Mouse (Mus musculus): ENCODE measurements around the gene Rtkn2. TPM values are rescaled to one million over a fixed set of nuclear protein-coding genes. Genes with fewer than 3 reads are reported as not detected.
A peak's percentile ranks its signal among the peaks of the same experiment; 100 is the strongest.

Rtkn2 gene
- total and polyA plus RNA-seq, 2 experiments from 2014 or later: 2.4 to 2.8 TPM

DNA sequence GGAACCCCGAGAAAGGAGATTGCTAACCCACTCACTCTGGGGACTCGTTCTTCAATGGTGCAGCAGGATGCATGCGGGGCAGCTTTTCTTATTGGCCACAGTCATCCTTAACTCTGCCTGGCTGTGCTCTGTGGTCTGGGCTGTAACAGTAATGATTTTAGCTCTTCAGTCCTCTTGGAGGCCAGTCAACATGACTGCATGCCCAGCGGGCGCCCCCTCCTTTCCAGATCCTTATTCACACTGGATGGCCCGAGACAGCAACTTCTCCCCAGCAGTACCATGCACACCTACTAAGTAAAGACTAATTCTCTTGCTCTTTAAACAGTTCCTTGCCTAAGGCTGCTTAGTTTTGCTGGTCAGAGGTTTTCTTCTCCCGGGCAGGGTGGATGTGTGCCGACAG is 4.4 kb downstream of the Rtkn2 start:
- DNase-seq (ENCODE audit: low spot score): no peak
- WGBS: 90% methylated on average over 8 of the region's 8 CpGs
- no peak overlapping the region for H3K27ac ChIP-seq (ENCODE audit: low read depth, low read length)
- ATAC-seq (ENCODE audit: low FRiP score): no peak
- no peaks in the 10 kb centered on the region for H3K9me3 ChIP-seq (ENCODE audit: low read length)
- no peak overlapping the region for H3K9ac ChIP-seq (replicated peaks; ENCODE audit: low read length, poor library complexity, severe bottlenecking)
- H3K4me2 ChIP-seq (ENCODE audit: low read depth, low read length, poor library complexity, severe bottlenecking): no peak overlapping the region
- H3K36me3 ChIP-seq (ENCODE audit: insufficient read depth, low read length): no peaks in the 10 kb centered on the region
- TF ChIP-seq CTCF (IDR thresholded peaks at IDR 0.05): no peak
- H3K4me3 ChIP-seq (ENCODE audit: low read depth, low read length): no peak overlapping the region
- H3K27me3 ChIP-seq (ENCODE audit: insufficient read depth, low read length): no peaks in the 10 kb centered on the region
- H3K4me1 ChIP-seq (ENCODE audit: insufficient read depth, low read length): no peaks in the 10 kb centered on the region

DNA sequence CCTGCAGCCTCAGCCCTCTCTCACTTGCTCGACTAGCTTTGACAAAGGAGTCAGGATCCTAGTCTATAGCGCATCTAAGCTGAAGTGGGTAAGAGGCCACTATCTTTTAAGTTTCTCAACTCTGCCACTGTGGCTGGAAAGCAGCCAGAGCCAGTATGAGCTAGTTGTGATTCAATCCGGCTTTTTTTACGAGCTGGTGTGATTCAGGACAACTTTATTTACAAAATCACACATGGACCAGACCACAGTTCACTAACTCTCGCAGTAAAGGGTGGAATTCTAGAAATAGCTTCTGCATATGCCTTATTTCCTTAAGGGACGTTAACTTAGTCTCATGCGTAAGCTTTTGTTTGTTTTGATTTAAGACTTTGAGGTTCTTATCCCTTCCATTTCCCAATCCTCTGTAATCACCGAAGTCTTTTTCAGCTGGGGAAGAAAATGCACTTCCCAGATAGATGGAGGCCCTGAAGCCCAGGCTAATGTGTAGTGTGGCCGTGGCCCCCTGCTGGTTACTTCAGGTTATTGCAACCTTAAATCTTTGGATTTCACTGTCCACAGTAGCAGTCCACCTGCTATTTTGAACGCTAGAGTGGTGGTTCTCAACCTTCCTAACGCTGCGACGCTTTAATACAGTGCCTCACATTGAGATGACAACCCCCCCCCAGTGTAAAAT is 5.0 kb downstream of the Rtkn2 start:
- Histone ChIP-seq H3K9me3 (ENCODE audit: low read length) (no peaks in the 10 kb centered on the region), H3K4me3 (ENCODE audit: low read depth, low read length) (no peak overlapping the region), H3K36me3 (ENCODE audit: insufficient read depth, low read length) (no peaks in the 10 kb centered on the region), H3K4me2 (ENCODE audit: low read depth, low read length, poor library complexity, severe bottlenecking) (no peak overlapping the region), H3K27me3 (ENCODE audit: insufficient read depth, low read length) (no peaks in the 10 kb centered on the region), H3K27ac (ENCODE audit: low read depth, low read length) (no peak overlapping the region), H3K9ac (replicated peaks; ENCODE audit: low read length, poor library complexity, severe bottlenecking) (no peak overlapping the region), H3K4me1 (ENCODE audit: insufficient read depth, low read length) (no peaks in the 10 kb centered on the region)
- ATAC-seq (ENCODE audit: low FRiP score) (no peak; the same call in 1 of the 2 replicates), DNase-seq (ENCODE audit: low spot score) (peak; percentile 83)
- peak; percentile 95 for TF ChIP-seq CTCF (IDR thresholded peaks at IDR 0.05)
- 48% methylated on average over 13 of the region's 13 CpGs for WGBS

GRCm38 (mm10) chr10:67985100-67985499 is 5.7 kb downstream of the Rtkn2 start:
- 89% methylated on average over 17 of the region's 17 CpGs for WGBS
- no peak overlapping the region for H3K4me3 ChIP-seq (ENCODE audit: low read depth, low read length)
- H3K27me3 ChIP-seq (ENCODE audit: insufficient read depth, low read length): no peaks in the 10 kb centered on the region
- DNase-seq (ENCODE audit: low spot score): no peak
- H3K36me3 ChIP-seq (ENCODE audit: insufficient read depth, low read length): no peaks in the 10 kb centered on the region
- no peaks in the 10 kb centered on the region for H3K4me1 ChIP-seq (ENCODE audit: insufficient read depth, low read length)
- no peak for TF ChIP-seq CTCF (IDR thresholded peaks at IDR 0.05)
- H3K9ac ChIP-seq (replicated peaks; ENCODE audit: low read length, poor library complexity, severe bottlenecking): no peak overlapping the region
- ATAC-seq (ENCODE audit: low FRiP score): no peak
- no peak overlapping the region for H3K27ac ChIP-seq (ENCODE audit: low read depth, low read length)
- no peaks in the 10 kb centered on the region for H3K9me3 ChIP-seq (ENCODE audit: low read length)
- no peak overlapping the region for H3K4me2 ChIP-seq (ENCODE audit: low read depth, low read length, poor library complexity, severe bottlenecking)

- no peak for TF ChIP-seq CTCF (IDR thresholded peaks at IDR 0.05)
- H3K4me2 ChIP-seq (ENCODE audit: low read depth, low read length, poor library complexity, severe bottlenecking): no peak overlapping the region
- no peaks in the 10 kb centered on the region for H3K36me3 ChIP-seq (ENCODE audit: insufficient read depth, low read length)
- H3K27ac ChIP-seq (ENCODE audit: low read depth, low read length): no peak overlapping the region
- no peaks in the 10 kb centered on the region for H3K9me3 ChIP-seq (ENCODE audit: low read length)
- no peaks in the 10 kb centered on the region for H3K27me3 ChIP-seq (ENCODE audit: insufficient read depth, low read length)
- 0 out of 2 replicates have a peak, but pooled peaks cover 2% of the 10 kb centered on the region for H3K4me1 ChIP-seq (ENCODE audit: insufficient read depth, low read length)
- H3K4me3 ChIP-seq (ENCODE audit: low read depth, low read length): no peak overlapping the region
- ATAC-seq (ENCODE audit: low FRiP score): no peak
- H3K9ac ChIP-seq (replicated peaks; ENCODE audit: low read length, poor library complexity, severe bottlenecking): no peak overlapping the region
- 68% methylated on average over 12 of the region's 12 CpGs for WGBS
- DNase-seq (ENCODE audit: low spot score): no peak
Measured at GRCm38 (mm10) chr10:67995356-67995755, 16.0 kb downstream of the Rtkn2 start.

DNA sequence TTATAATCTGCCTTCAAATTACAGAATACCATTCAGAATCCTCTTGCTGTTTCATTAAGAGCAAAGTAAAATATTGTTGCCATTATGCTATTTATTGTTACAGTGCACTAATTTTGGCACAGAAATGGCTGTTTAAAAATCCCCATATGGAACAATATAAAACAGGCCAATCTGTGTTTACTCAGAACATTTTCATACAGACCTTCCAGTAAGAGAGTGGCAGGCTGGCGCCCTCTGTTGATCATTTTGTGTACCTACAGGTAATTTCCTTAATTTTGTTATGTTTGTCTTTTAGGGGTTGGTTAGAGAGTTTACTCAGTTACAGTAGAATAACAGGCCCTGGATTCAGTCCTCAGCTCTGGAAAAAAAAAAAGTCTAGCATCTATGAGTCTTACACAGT is 16.8 kb downstream of the Rtkn2 start:
- peak; percentile 75 for DNase-seq (ENCODE audit: low spot score)
- Histone ChIP-seq H3K4me1 (ENCODE audit: insufficient read depth, low read length) (0 out of 2 replicates have a peak, but pooled peaks cover 2% of the 10 kb centered on the region), H3K4me2 (ENCODE audit: low read depth, low read length, poor library complexity, severe bottlenecking) (no peak overlapping the region), H3K36me3 (ENCODE audit: insufficient read depth, low read length) (no peaks in the 10 kb centered on the region), H3K27ac (ENCODE audit: low read depth, low read length) (no peak overlapping the region), H3K27me3 (ENCODE audit: insufficient read depth, low read length) (no peaks in the 10 kb centered on the region), H3K4me3 (ENCODE audit: low read depth, low read length) (no peak overlapping the region), H3K9ac (replicated peaks; ENCODE audit: low read length, poor library complexity, severe bottlenecking) (no peak overlapping the region), H3K9me3 (ENCODE audit: low read length) (no peaks in the 10 kb centered on the region)
- WGBS: 2% methylated on average over 1 of the region's 1 CpGs
- peak; percentile 87 for TF ChIP-seq CTCF (IDR thresholded peaks at IDR 0.05)
- no peak for ATAC-seq (ENCODE audit: low FRiP score)

DNA sequence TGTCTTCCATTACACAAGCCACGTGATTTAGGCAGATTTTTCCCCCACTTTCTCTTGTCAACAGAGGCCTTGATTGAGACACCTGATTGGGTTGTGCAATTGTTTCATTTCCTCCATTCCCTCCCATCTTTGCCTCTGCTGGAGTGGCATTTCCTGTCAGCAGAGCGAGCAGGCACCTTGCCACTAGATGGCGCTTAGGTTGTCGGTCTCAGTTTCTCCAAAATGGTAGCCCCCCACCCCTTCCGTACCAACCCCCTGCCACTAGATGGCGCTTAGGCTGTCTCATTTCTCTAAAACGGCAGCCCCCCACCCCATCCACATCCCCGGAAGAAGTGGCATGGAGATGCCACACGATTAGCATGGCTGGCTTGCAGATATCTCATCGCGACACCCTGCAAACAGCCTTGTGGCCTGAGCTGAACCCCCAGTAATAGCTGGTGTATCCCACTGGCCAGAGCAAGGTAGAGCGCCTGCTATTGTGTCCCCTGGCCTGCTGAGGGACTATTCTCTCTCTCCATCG is 18.8 kb downstream of the Rtkn2 start:
- TF ChIP-seq CTCF (IDR thresholded peaks at IDR 0.05): peak; percentile 93
- 39% methylated on average over 13 of the region's 13 CpGs for WGBS
- peak; percentile 49; the same call in 1 of the 2 replicates for ATAC-seq (ENCODE audit: low FRiP score)
- Histone ChIP-seq H3K4me1 (ENCODE audit: insufficient read depth, low read length) (0 out of 2 replicates have a peak, but pooled peaks cover 2% of the 10 kb centered on the region), H3K27ac (ENCODE audit: low read depth, low read length) (no peak overlapping the region), H3K4me2 (ENCODE audit: low read depth, low read length, poor library complexity, severe bottlenecking) (0 out of 2 replicates have a peak overlapping the region, but pooled peaks have one; percentile 15), H3K27me3 (ENCODE audit: insufficient read depth, low read length) (no peaks in the 10 kb centered on the region), H3K36me3 (ENCODE audit: insufficient read depth, low read length) (no peaks in the 10 kb centered on the region), H3K4me3 (ENCODE audit: low read depth, low read length) (no peak overlapping the region), H3K9ac (replicated peaks; ENCODE audit: low read length, poor library complexity, severe bottlenecking) (no peak overlapping the region), H3K9me3 (ENCODE audit: low read length) (no peaks in the 10 kb centered on the region)
- peak; percentile 90 for DNase-seq (ENCODE audit: low spot score)

Measured in midbrain, postnatal 0 days (tissue).